Comparison of ENCODE assay signal across 8 mouse cellular contexts in the genomic region with DNA sequence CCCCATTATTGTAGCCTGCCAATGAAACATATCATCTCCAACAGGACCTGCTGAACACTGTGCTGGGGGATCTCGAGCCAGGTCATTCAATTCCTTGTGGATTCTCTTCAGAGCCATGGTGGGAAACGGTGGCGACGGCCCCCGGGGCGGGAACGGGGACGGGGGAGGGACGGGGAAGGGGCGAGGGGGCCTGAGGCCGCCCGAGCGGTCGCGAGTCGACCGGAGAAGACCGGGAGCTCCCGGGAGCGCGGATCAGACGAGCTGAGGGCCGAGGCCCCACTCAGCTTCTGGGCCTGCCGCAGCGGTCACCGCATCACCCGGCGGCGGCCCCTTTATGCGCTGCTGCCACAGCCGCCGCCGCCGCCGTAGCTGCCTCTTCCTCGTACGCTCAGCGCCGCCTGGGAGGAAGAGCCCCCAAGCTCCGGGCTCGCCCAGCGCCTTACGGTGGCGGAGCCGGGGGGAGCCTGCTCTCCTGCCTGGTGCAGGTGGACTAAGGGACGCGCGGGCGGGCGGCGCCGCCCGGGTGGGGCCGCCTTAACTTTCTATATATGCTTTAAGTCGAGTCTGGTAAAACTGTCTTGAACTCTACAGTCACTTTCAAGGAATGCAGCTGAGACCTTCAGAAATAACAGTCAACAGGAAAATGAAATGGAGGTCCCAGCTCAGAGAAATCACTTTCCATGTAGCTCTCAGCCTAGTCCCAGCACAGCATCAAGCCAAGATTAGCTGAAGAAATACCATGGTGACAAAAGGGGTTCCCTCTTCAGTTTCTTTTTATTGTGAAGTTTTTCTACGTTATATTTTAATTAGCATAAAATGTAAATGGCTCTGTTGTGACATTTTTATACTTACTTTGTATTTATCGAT.
A peak's percentile ranks its signal among the peaks of the same experiment; 100 is the strongest.
DNase-seq lines count a peak whose midpoint lies in the region; ATAC-seq lines count a peak whose summit lies in the region.
"Not testable (repeated sequence)": the region's sequence is repeated elsewhere in the genome, so short reads cannot be mapped to it uniquely, and the experiment has no call there.

No protein-coding gene starts in this region.

- WGBS in forebrain, embryonic 13.5 days = 3% methylated on average over 39 of the region's 57 CpGs
- 4% methylated on average over 46 of the region's 57 CpGs for WGBS in kidney, embryonic 15.5 days
- WGBS in liver, embryonic 13.5 days (ENCODE audit: insufficient replicate concordance) = 4% methylated on average over 45 of the region's 57 CpGs
- 3% methylated on average over 45 of the region's 57 CpGs for WGBS in midbrain, embryonic 15.5 days
- 5% methylated on average over 38 of the region's 57 CpGs for WGBS in stomach, embryonic 14.5 days

- not testable (repeated sequence) for H3K27me3 ChIP-seq in forebrain, embryonic 13.5 days; kidney, embryonic 15.5 days; midbrain, embryonic 15.5 days (replicated peaks); stomach, embryonic 14.5 days (ENCODE audit: control insufficient read depth, insufficient read depth, low read length)
- H3K27me3 ChIP-seq in liver, embryonic 13.5 days = peaks cover 17% of the 10 kb centered on the region

- peak; percentile 59 for ATAC-seq in CD4-positive, CD25-positive, alpha-beta regulatory T cell, adult 4 months
- ATAC-seq in forebrain, embryonic 13.5 days = peak; percentile 93
- peak; percentile 82 for ATAC-seq in kidney, embryonic 15.5 days (replicated peaks; ENCODE audit: low FRiP score)
- peak; percentile 84 for ATAC-seq in liver, embryonic 13.5 days (ENCODE audit: low read depth)
- ATAC-seq in midbrain, embryonic 15.5 days (replicated peaks) = peak; percentile 93
- ATAC-seq in stomach, embryonic 14.5 days (ENCODE audit: insufficient number of reproducible peaks, insufficient read depth, low FRiP score, low read depth) = peak; percentile 71; the same call in 1 of the 2 replicates

- H3K4me3 ChIP-seq in forebrain, embryonic 13.5 days = peak overlapping the region; percentile 51
- H3K4me3 ChIP-seq in kidney, embryonic 15.5 days (replicated peaks) = peak overlapping the region; percentile 50
- H3K4me3 ChIP-seq in liver, embryonic 13.5 days (replicated peaks) = peak overlapping the region; percentile 42
- peak overlapping the region; percentile 55 for H3K4me3 ChIP-seq in midbrain, embryonic 15.5 days
- peak overlapping the region; percentile 37 for H3K4me3 ChIP-seq in stomach, embryonic 14.5 days (ENCODE audit: low read depth, low read length)

- DNase-seq in cerebellum, postnatal 14 days = peak; percentile 53 to 58
- peak; percentile 32 to 51 for DNase-seq in heart, postnatal 10 days
- DNase-seq in liver, embryonic 13.5 days = not testable (repeated sequence)

- not testable (repeated sequence) for H3K9me3 ChIP-seq in forebrain, embryonic 13.5 days (replicated peaks); kidney, embryonic 15.5 days (replicated peaks); liver, embryonic 13.5 days (replicated peaks); midbrain, embryonic 15.5 days; stomach, embryonic 14.5 days (ENCODE audit: control insufficient read depth, low read depth, low read length)

- not testable (repeated sequence) for H3K27ac ChIP-seq in forebrain, embryonic 13.5 days; kidney, embryonic 15.5 days; liver, embryonic 13.5 days; midbrain, embryonic 15.5 days; stomach, embryonic 14.5 days (ENCODE audit: low read length)

- not testable (repeated sequence) for H3K36me3 ChIP-seq in forebrain, embryonic 13.5 days (ENCODE audit: poor library complexity, severe bottlenecking); kidney, embryonic 15.5 days; liver, embryonic 13.5 days; midbrain, embryonic 15.5 days (replicated peaks); stomach, embryonic 14.5 days (ENCODE audit: control insufficient read depth, insufficient read depth, low read length)

- H3K4me1 ChIP-seq in forebrain, embryonic 13.5 days; kidney, embryonic 15.5 days; liver, embryonic 13.5 days (replicated peaks); midbrain, embryonic 15.5 days; stomach, embryonic 14.5 days (ENCODE audit: control insufficient read depth, insufficient read depth, low read length): not testable (repeated sequence)

- H3K9ac ChIP-seq in forebrain, embryonic 13.5 days = peak overlapping the region; percentile 72
- H3K9ac ChIP-seq in kidney, embryonic 15.5 days = peak overlapping the region; percentile 42
- H3K9ac ChIP-seq in liver, embryonic 13.5 days = 0 out of 2 replicates have a peak overlapping the region, but pooled peaks have one; percentile 9
- peak overlapping the region; percentile 57 for H3K9ac ChIP-seq in midbrain, embryonic 15.5 days
- not testable (repeated sequence) for H3K9ac ChIP-seq in stomach, embryonic 14.5 days (replicated peaks; ENCODE audit: low read depth, low read length)

- H3K4me2 ChIP-seq in forebrain, embryonic 13.5 days = peak overlapping the region; percentile 73
- H3K4me2 ChIP-seq in kidney, embryonic 15.5 days = peak overlapping the region; percentile 74
- H3K4me2 ChIP-seq in liver, embryonic 13.5 days = peak overlapping the region; percentile 59
- H3K4me2 ChIP-seq in midbrain, embryonic 15.5 days = peak overlapping the region; percentile 80
- H3K4me2 ChIP-seq in stomach, embryonic 14.5 days (replicated peaks; ENCODE audit: low read depth, low read length) = peak overlapping the region; percentile 68

- intact Hi-C loops in heart, postnatal 10 days (cut with DNase I) = not testable (repeated sequence)
